Mouse (Mus musculus) liver, adult 2 months (tissue): ENCODE data around the gene Cklf. TPM values are rescaled to one million over a fixed set of nuclear protein-coding genes. Genes with fewer than 3 reads are reported as not detected.

Source experiments
- DNase-seq: peaks from one replicate; pipeline ENCODE4 v3.0.0-alpha.2; 2011; ENCODE audit warnings: low read depth, low spot score; ENCODE audit errors: extremely low read depth
- H3K27ac ChIP-seq: fragments of 200-500 bp; replicated peaks from 2 replicates; pipeline ENCODE4 v1.5.1; 2012; ENCODE audit warnings: low read depth, mild to moderate bottlenecking, control low read depth, inconsistent platforms, low read length; ENCODE audit not compliant: insufficient read depth
- H3K27me3 ChIP-seq: fragments of 200-500 bp; 2 replicates; pipeline ENCODE4 v1.6.1; 2012; ENCODE audit warnings: mild to moderate bottlenecking, moderate library complexity, low read length, inconsistent platforms; ENCODE audit not compliant: control insufficient read depth, insufficient read depth
- H3K36me3 ChIP-seq: fragments of 200-500 bp; 2 replicates; pipeline ENCODE4 v1.6.1; 2012; ENCODE audit warnings: low read length, inconsistent platforms; ENCODE audit not compliant: control insufficient read depth, insufficient read depth
- H3K4me1 ChIP-seq: fragments of 200-500 bp; 2 replicates; pipeline ENCODE4 v1.6.1; 2011; ENCODE audit warnings: low read length; ENCODE audit not compliant: control insufficient read depth, insufficient read depth
- H3K4me3 ChIP-seq: fragments of 200-500 bp; 2 replicates; pipeline ENCODE4 v1.5.1; 2011; ENCODE audit warnings: low read depth, mild to moderate bottlenecking, control low read depth, low read length, moderate library complexity; ENCODE audit not compliant: insufficient read depth
- H3K79me2 ChIP-seq: fragments of 200-500 bp; 2 replicates; pipeline ENCODE4 v1.6.1; 2012; ENCODE audit warnings: inconsistent platforms, mild to moderate bottlenecking, low read length, moderate library complexity; ENCODE audit not compliant: control insufficient read depth, insufficient read depth
- H3K9ac ChIP-seq: fragments of 200-500 bp; 2 replicates; pipeline ENCODE4 v1.6.1; 2012; ENCODE audit warnings: low read depth, mild to moderate bottlenecking, control low read depth, inconsistent platforms, low read length
- CTCF ChIP-seq: fragments of 200-500 bp; IDR thresholded peaks from 2 replicates; pipeline ENCODE4 v1.5.1; 2011; ENCODE audit warnings: low read depth, low read length, control low read depth
- POLR2A ChIP-seq: fragments of 200-500 bp; IDR thresholded peaks from 2 replicates; pipeline ENCODE4 v1.6.1; 2011; ENCODE audit warnings: low read length, control low read depth; ENCODE audit not compliant: insufficient read depth; ENCODE audit errors: extremely low read depth
- WGBS: fragments of 180-500 bp; shearing (Covaris S2); methylation state at CpG from one replicate; pipeline ENCODE4 v1.1.7; 2018; 5-methylcytosine and 5-hydroxymethylcytosine counted together
- polyA plus RNA-seq: library from polyadenylated mRNA; depleted of rRNA; stranded (reverse); fragments of >200 nt; gene quantifications from 2 replicates; pipeline ENCODE4 v1.2.3, GENCODE M21; 2012; rRNA removed
- total RNA-seq: library from RNA; depleted of rRNA; stranded (reverse); fragments of >200 nt; gene quantifications from 2 replicates; pipeline ENCODE4 v1.2.3, GENCODE M21; 2014; rRNA removed

The Cklf gene
- 1.9 and 2.1 TPM in 2 replicates for total RNA-seq
- 1.4 and 2.0 TPM in 2 replicates for polyA plus RNA-seq

DNA sequence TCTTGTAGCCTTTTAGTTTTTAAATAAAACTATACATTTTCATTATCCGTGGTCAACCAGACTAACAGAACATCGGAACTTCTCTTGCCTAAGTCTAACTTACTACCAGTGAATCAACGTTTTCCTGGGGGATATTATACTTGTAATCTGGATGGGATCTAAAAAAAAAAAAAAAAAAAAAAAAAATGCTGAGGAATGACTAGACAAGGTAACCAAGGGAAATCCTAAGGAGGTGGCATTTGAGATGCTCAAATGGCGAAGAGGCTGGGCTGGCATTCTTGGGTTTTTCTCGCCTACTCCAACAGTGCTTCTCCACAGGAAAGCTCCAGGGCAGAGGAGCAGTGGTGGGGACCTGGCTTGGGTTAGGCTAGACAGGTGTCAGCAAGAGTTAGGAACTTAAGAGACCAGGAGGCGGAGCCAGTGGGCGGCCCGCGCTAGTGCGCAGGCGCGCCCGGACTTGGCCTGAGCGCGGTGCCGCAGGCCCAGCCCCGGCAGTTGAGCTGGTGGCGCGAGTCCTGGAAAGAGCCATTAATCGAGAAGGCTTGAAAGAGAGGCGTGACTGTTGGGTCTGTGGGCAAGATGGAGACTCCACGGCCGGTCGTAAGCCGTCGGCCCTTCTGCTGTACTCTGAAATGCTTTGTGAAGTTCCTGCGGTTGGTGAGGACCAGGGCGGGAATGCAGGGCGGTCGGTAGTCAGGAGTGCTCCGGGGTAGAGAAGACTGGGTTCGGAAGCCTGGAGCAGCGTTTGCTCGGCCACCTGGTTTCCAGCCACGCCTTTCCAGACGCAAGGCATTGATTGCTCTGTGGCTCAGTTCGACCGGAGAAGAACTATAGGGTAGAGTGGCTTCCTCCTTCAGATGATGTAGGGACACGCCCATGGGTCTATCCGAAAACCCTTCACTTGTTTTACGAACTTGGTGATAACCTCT is at the start of gene Cklf:
Gene Cklf, plus strand, starts transcription at position 423 of the 929 bp plus-strand sequence.
- no peaks in the 10 kb centered on the region for H3K79me2 ChIP-seq
- H3K27me3 ChIP-seq: no peaks in the 10 kb centered on the region
- peak; percentile 80 for DNase-seq
- H3K4me3 ChIP-seq: peak within 1 kb of the TSS; percentile 77
- 4% methylated on average over 41 of the region's 41 CpGs for WGBS
- peak within 1 kb of the TSS; percentile 52 for H3K9ac ChIP-seq
- H3K27ac ChIP-seq: 0 out of 2 replicates have a peak within 1 kb of the TSS, but pooled peaks have one; percentile 4
- TF ChIP-seq CTCF: peak; percentile 19; the same call in 1 of the 2 replicates
- TF ChIP-seq POLR2A: peak; percentile 34; the same call in 1 of the 2 replicates
- peaks cover 2% of the 10 kb centered on the region; the same call in 1 of the 2 replicates for H3K4me1 ChIP-seq
- no peaks in the 10 kb centered on the region for H3K36me3 ChIP-seq

DNA sequence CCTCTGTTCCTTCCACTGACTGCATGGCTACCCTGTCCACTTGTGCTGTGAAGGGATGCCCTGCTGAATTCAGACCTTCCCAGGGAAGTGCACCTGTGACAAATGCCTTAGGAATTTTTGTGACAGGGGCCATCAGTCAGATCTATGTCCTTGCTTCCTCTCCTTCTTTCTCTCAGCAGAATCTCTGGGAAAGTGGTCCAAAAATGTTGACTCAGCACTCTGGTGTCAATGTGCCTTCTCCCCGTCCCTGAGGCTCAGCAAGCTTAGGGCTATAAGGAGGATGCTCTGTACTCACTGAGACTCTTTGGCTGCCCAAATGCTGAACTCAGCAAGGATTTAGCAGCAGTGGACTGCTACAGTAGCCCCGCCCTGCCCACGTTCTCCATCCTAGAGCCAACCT is 49.0 kb upstream of the Cklf start:
- H3K27me3 ChIP-seq: no peaks in the 10 kb centered on the region
- no peak overlapping the region for H3K27ac ChIP-seq
- H3K79me2 ChIP-seq: no peaks in the 10 kb centered on the region
- 77% methylated on average over 3 of the region's 3 CpGs for WGBS
- no peak overlapping the region for H3K9ac ChIP-seq
- no peak for TF ChIP-seq CTCF
- TF ChIP-seq POLR2A: no peak
- DNase-seq: no peak
- H3K4me3 ChIP-seq: no peak overlapping the region
- no peaks in the 10 kb centered on the region for H3K4me1 ChIP-seq
- no peaks in the 10 kb centered on the region for H3K36me3 ChIP-seq

DNA sequence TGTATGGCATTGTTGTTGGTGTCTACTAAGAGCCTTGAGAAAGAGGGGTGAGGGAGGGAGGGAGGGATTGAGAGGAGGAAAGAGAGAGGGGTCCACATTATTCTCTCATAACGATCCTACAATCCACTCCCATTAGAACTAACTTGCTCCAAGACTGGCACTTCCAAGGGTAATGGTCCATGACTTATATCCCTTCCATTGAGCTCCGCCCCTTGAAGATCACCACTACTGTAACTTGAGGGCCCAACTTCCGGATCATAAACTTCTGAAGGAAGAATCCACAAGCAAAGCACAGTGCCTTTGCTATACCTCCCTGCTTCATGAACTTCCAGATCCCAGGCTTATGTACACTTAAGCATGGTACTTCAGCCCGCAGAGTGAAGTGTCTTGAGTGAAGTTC is 48.3 kb upstream of the Cklf start:
- no peak overlapping the region for H3K4me3 ChIP-seq
- H3K79me2 ChIP-seq: no peaks in the 10 kb centered on the region
- TF ChIP-seq CTCF (no peak), POLR2A (no peak)
- DNase-seq: no peak
- H3K36me3 ChIP-seq: no peaks in the 10 kb centered on the region
- no peaks in the 10 kb centered on the region for H3K4me1 ChIP-seq
- H3K9ac ChIP-seq: no peak overlapping the region
- 78% methylated on average over 4 of the region's 4 CpGs for WGBS
- H3K27ac ChIP-seq: no peak overlapping the region
- H3K27me3 ChIP-seq: no peaks in the 10 kb centered on the region

DNA sequence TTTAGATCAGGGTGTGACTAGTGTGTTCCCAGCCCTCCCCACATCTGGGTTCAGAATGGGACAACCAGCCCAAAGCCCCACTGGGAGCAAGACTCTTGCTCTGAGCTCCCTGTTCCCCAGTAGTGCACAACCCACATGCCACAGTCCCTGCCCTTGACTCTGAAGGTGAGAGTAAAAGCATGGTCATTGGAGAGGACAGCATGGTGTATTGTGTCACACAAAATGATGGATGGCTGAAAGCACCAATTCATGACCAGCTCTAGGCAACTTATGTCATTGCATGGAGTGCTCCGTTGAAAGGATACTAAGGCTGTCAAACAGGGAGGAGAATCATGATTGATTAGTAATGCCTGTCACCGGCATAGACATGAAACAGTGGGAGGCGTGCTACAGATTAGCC is 45.4 kb upstream of the Cklf start:
- Histone ChIP-seq H3K4me3 (no peak overlapping the region), H3K27ac (no peak overlapping the region), H3K4me1 (no peaks in the 10 kb centered on the region), H3K27me3 (no peaks in the 10 kb centered on the region), H3K79me2 (no peaks in the 10 kb centered on the region), H3K36me3 (no peaks in the 10 kb centered on the region), H3K9ac (no peak overlapping the region)
- no peak for TF ChIP-seq POLR2A
- no peak for TF ChIP-seq CTCF
- 70% methylated on average over 3 of the region's 3 CpGs for WGBS
- no peak for DNase-seq

DNA sequence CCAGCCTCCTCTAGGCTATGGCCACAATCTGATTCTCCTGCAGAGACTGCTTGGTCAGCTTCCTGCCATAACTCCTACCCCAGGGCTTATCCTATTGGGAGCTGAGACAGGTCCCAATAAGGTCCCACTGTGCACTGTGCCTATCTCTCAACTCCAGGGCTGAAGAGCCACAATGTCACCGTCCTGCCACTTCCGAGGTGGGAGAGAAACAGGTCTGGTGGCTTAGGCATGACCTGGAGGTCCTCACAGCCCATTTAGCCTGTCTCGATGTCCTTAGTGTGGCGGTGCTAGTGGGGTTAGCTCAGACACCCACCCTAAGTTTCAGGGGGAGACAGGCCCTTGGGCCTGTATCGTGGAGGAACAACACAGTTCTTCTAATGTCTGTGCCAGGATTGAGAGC is 33.1 kb upstream of the Cklf start:
- no peak for DNase-seq
- 89% methylated on average over 5 of the region's 5 CpGs for WGBS
- H3K27ac ChIP-seq: no peak overlapping the region
- no peaks in the 10 kb centered on the region for H3K79me2 ChIP-seq
- TF ChIP-seq CTCF: no peak
- TF ChIP-seq POLR2A: no peak
- H3K36me3 ChIP-seq: no peaks in the 10 kb centered on the region
- no peak overlapping the region for H3K4me3 ChIP-seq
- no peak overlapping the region for H3K9ac ChIP-seq
- no peaks in the 10 kb centered on the region for H3K27me3 ChIP-seq
- H3K4me1 ChIP-seq: no peaks in the 10 kb centered on the region

DNA sequence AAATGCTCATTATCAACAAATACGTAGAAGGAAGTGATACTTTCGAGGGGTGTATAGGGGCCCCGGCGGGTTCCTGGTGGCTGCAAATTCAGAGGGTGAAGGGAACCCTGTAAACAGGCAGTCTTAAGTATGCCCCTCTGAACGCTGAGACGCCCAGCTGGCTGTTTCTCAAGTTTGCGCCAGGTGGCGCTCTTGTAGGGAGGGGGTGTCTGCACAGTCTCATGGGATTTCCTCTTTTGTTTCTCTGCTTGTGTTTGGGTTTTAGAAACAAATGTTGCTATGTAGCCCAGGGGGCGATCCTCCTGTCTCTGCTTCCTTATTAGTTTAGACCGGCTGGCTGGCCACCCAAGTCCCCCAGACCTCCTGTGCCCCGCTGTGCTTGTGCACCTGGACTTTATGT is 31.6 kb upstream of the Cklf start:
- Histone ChIP-seq H3K4me3 (no peak overlapping the region), H3K79me2 (no peaks in the 10 kb centered on the region), H3K36me3 (no peaks in the 10 kb centered on the region), H3K9ac (no peak overlapping the region), H3K27ac (no peak overlapping the region), H3K4me1 (no peaks in the 10 kb centered on the region), H3K27me3 (no peaks in the 10 kb centered on the region)
- 26% methylated on average over 11 of the region's 11 CpGs for WGBS
- TF ChIP-seq POLR2A: no peak
- TF ChIP-seq CTCF: peak; percentile 78
- no peak for DNase-seq
